Mouse (Mus musculus): ENCODE measurements around the gene Ccdc9b.

Gene Ccdc9b

DNA sequence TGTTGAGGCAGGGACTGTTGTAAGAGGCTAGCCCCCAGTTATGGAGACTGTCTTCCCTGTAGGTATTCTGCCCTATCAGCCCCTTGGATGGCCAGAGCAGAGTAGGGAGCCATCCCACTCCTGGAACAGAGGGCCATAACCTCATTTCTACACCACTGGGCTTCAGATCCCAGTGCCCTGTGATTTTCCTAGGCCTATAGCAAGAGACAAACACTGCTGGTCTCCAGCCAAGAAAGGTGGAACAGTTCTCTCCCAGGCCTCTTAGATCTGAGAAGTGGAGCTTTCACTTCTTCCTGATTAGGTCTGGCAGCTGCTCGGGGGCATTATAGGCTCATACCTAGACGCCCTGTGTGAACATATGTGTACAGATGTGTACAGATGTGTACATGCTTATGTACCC, 13.8 kb upstream of the Ccdc9b start:
- DNase-seq, result no peak

- DNase-seq, result no peak
Observed at GRCm38 (mm10) chr2:118775846-118776245, 13.4 kb upstream of the Ccdc9b start.

- DNase-seq, result no peak
Observed at GRCm38 (mm10) chr2:118775396-118775795, 12.9 kb upstream of the Ccdc9b start.

GRCm38 (mm10) chr2:118774536-118774935, 12.1 kb upstream of the Ccdc9b start:
- no peak for DNase-seq

GRCm38 (mm10) chr2:118772158-118772874, 9.9 kb upstream of the Ccdc9b start, which contains the start of gene Phgr1:
Phgr1 (plus strand) TSS chr2:118772769.
- DNase-seq, result no peak

GRCm38 (mm10) chr2:118766041-118767033, 3.9 kb upstream of the Ccdc9b start:
- DNase-seq, result no peak

- DNase-seq, result no peak
Observed at GRCm38 (mm10) chr2:118764875-118765274, 2.4 kb upstream of the Ccdc9b start.

DNA sequence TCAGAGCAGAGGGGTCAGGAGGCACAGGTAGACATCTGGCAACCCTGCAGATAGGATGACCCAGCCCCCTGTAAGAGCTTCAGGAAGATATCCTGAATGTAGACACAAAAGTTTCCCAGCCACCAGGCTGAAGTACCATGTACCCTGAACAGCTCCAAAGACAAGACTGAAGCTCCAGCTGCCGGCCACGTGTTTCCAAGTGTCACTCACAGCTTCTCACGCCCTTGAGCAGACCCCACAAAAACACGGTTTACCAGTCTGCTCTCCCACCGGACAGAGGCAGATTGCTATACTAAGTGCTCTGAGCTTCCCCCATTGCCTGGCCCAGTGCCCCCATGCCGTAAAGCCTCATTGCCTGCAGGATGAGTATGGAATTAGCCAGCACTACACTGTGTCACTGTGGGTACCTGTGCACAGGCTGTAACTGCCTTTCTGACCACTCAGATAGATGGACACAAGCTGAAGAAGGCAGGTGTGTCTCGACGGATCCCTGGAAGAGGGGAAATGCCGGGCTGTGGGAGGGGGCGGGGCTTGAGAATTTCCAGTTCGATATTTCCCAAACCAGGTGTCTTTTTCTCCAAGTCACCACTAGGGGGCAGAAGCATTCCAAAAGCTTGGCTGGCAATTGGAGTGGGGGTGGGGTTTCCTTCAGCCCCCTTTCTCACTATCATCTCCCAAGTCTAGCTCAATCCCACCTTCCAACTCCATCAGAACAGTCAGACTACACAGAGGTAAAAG, 1.8 kb upstream of the Ccdc9b start:
- DNase-seq, result peak; percentile 66

GRCm38 (mm10) chr2:118763469-118763868, 1.0 kb upstream of the Ccdc9b start:
- peak; percentile 71 for DNase-seq

DNA sequence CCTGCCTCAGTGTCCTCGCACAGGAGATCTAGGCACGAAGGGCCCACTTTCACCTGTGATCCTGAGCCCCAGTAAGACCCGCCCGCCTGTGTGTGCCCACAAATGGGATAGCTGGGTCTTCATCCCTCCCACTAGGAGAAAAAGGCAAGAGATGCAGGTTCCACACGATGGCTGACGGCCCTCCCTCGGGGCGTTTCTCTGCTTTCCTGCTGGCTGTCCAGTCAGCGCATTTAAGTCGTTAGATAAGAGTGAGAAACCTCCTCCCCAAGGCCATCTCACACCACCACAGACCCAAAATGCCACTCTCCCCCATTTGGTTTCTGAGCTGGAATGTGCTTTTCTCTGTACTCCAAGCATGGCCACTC, 305 bp upstream of the Ccdc9b start:
- DNase-seq, result no peak

DNA sequence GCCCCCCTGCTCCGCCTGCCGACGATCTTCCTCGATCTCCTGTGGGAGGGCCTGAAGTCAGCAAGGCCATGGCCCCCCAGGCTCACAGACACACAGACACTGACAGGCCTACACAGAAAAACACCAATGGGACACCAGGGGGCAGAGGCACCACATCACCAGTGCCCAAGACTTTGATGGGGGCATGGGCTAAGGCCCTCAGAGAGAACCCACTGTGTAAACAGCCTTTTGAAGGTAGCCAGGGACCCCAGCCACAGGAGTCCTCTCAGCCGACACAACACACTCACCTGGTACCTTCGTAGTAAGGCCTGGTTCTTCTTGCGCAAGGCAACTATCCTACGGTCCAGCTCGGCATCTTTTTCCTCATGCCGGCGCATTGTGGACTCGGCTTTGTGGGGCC, 1.1 kb downstream of the Ccdc9b start:
- DNase-seq, result no peak

- no peak for DNase-seq
Observed at GRCm38 (mm10) chr2:118760311-118761025, 2.0 kb downstream of the Ccdc9b start.

DNA sequence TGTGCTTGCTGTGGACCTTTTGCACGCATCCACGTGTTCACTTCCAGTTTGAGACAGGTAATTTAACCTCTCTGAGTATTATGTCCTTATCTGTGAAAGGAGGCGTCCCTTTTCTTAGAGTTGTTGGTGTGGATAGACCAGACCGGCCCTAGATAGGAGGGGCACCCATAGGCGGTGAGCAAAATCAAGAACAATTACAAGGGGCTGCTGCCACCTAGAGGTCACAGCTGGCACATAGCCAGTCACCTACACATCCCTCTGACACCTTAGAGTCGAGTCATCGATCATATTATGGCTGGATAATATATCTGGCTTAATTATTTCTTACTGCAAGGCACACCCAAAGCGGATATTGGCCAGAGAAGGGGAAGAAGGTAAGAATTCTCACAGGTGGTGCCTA, 2.6 kb downstream of the Ccdc9b start:
- peak; percentile 75 for DNase-seq

DNA sequence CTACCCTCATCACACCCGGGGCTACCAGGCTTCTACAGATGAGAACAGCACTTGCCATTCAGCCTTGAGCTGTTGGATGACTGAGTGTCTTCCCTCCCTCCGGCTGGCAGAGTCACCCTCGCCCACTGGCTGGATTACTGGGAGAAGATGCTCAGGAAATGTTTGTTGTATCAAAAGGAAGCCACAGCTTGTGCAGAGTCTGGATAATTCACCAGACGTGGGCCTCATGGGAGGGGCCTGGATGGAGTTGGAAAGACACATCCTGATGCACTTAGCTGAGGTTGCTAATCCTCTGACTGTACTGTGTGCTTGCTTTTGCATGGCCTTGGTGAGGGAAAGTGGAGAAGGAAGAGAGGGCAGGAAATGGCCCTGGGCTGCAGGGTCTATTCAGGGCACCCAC, 6.4 kb downstream of the Ccdc9b start:
- DNase-seq, result no peak

DNA sequence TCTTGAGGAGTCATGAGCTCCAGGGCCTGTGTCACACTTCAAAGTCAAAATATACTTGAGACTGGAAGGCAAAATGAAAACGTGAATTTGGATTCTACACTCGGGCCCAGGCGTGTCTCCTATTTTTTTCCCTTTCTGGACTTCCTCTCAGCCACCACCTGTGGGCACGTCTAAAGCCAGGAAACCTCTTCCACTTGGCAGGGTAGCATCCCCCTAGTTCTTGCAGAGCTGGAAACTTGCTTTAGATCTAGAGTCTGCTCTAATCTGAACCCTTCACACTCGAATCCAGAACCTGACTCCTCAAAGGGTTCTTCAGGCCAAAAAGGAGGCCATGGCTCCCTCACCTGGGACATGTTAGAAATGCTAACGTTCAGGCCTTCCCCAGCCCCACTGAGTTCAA, 7.1 kb downstream of the Ccdc9b start:
- no peak for DNase-seq

GRCm38 (mm10) chr2:118754143-118754542, 8.3 kb downstream of the Ccdc9b start:
- DNase-seq, result no peak

GRCm38 (mm10) chr2:118752792-118753108, 9.7 kb downstream of the Ccdc9b start:
- DNase-seq, result no peak

GRCm38 (mm10) chr2:118751896-118752791, 10.3 kb downstream of the Ccdc9b start:
- DNase-seq, result no peak

GRCm38 (mm10) chr2:118750476-118750875, 12.0 kb downstream of the Ccdc9b start:
- no peak for DNase-seq

DNA sequence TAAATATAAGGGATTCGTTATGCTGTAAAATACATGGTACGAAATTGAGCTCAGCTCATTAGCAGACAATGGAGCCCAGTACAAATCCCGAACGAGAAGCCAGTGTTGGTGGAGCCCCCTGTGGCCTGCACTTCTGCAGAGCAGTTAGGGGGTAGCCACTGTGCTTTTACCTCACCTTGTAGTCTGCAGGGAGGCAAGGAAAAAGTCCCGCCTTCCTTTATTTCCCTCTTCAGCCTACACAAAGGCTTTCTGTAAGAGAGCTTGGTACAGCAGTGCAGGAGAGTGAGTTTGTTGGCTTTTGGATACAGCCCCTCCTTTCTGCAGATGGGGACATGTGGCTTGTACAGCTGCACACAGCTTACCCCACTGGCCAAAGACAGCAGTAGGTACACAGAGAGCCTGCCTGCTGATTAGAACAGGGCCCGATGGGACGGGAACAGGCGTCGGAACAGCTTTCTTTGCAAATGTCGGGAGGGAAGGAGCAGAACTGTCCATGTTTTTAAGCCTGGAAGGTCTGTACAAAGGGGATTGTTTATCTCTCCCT, 13.0 kb downstream of the Ccdc9b start:
- no peak for DNase-seq

- DNase-seq, result peak; percentile 69
Observed at GRCm38 (mm10) chr2:118747301-118747960, 15.0 kb downstream of the Ccdc9b start.

Data from lung, postnatal 14 days (tissue).